Mouse (Mus musculus) megakaryocyte, embryonic 14.5 days (primary cell): ENCODE measurements around the gene Tmem19.

Experiments used
- FLI1 ChIP-seq: IDR thresholded peaks from 2 replicates; pipeline ENCODE4 v1.6.1; 2012; ENCODE audit warnings: low read length, inconsistent platforms, mixed read lengths
- GATA1 ChIP-seq: IDR thresholded peaks from 3 replicates; pipeline ENCODE4 v1.6.1; 2012; ENCODE audit warnings: mixed read lengths, low read length, inconsistent platforms, borderline replicate concordance

DNA sequence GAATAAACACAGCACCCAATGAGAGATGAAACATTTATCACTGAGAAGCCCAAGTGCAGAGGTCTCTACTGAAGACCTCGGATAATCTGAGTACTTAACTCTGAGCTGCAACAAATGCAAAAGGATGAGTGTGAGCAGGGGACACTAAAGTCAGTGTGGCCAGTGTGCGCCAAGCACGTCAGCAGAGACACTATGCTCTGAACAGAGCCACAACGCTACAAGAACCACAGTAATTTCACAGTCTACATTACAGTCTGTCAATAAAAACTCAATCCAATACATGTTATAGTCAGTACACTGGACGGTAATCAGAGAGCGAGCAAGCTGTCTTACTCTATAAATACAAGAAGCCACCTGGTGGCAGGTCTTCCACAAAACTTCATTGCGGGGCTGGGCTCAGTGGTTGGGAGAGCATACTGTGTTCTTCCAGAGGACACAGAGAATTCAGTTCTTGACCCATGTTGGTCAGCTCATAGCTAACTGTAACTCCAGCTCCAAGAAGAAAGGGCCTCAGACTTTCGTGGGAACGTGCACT lies 65.8 kb downstream of the Tmem19 start:
- no peak for TF ChIP-seq FLI1
- TF ChIP-seq GATA1 = no peak
